Mouse (Mus musculus) C2C12 (cell line): ENCODE results near the gene Gtf2ird1. TPM values are rescaled to one million over a fixed set of nuclear protein-coding genes. Genes with fewer than 3 reads are reported as not detected.

Experiments
- H3K27me3 ChIP-seq: one replicate; pipeline ENCODE4 v1.6.1; 2011; ENCODE audit not compliant: control insufficient read depth, insufficient read depth, insufficient read length
- H3K36me3 ChIP-seq: one replicate; pipeline ENCODE4 v1.6.1; 2011; ENCODE audit not compliant: control insufficient read depth, insufficient read depth
- H3K4me3 ChIP-seq: one replicate; pipeline ENCODE4 v1.5.1; 2011; ENCODE audit warnings: mild to moderate bottlenecking, control low read depth; ENCODE audit not compliant: poor library complexity, insufficient read depth, severe bottlenecking
- H3K79me2 ChIP-seq: one replicate; pipeline ENCODE4 v1.6.1; 2011; ENCODE audit not compliant: control insufficient read depth, insufficient read depth
- H3K79me3 ChIP-seq: one replicate; pipeline ENCODE4 v1.6.1; 2011; ENCODE audit warnings: low read depth, control low read depth
- H3ac ChIP-seq: one replicate; pipeline ENCODE3; 2011; ENCODE audit warnings: low read depth; ENCODE audit not compliant: control insufficient read depth, insufficient read length
- CEBPB ChIP-seq: IDR thresholded peaks from one replicate; pipeline ENCODE4 v1.6.1; 2011; ENCODE audit warnings: low read depth, mild to moderate bottlenecking, control low read depth, moderate library complexity
- CTCF ChIP-seq: IDR thresholded peaks from one replicate; pipeline ENCODE4 v1.5.1; 2011; ENCODE audit not compliant: control insufficient read depth, insufficient read depth, insufficient read length
- FOSL1 ChIP-seq: IDR thresholded peaks from one replicate; pipeline ENCODE4 v1.8.0; 2011; ENCODE audit warnings: mild to moderate bottlenecking, low read length; ENCODE audit not compliant: poor library complexity, insufficient read depth, severe bottlenecking
- MAX ChIP-seq: IDR thresholded peaks from one replicate; pipeline ENCODE4 v1.6.1; 2011; ENCODE audit warnings: mild to moderate bottlenecking, control low read depth
- MYOD1 ChIP-seq: IDR thresholded peaks from one replicate; pipeline ENCODE4 v1.6.1; 2011; ENCODE audit warnings: low read depth; ENCODE audit not compliant: control insufficient read depth, insufficient read length
- MYOG ChIP-seq: IDR thresholded peaks from one replicate; pipeline ENCODE4 v1.6.1; 2011; ENCODE audit not compliant: control insufficient read depth, insufficient read length; ENCODE audit errors: extremely low read depth
- USF1 ChIP-seq: IDR thresholded peaks from one replicate; pipeline ENCODE4 v1.6.1; 2011; ENCODE audit warnings: low read depth, mild to moderate bottlenecking, control low read depth, moderate library complexity
- polyA plus RNA-seq: library from polyadenylated mRNA; unstranded; fragments of >200 nt; fragmentation: generic; extraction: Trizol; gene quantifications from one replicate; pipeline ENCODE4 v1.2.1, GENCODE M21; 2012; ENCODE audit warnings: missing spikeins

The Gtf2ird1 gene
- polyA plus RNA-seq, 1 experiment: 48.6 TPM

GRCm38 (mm10) chr5:134419700-134420099, 36.8 kb downstream of the Gtf2ird1 start:
- Histone ChIP-seq H3K4me3 (no peak overlapping the region), H3ac (no peak overlapping the region), H3K36me3 (peaks cover 23% of the 10 kb centered on the region), H3K27me3 (no peaks in the 10 kb centered on the region), H3K79me2 (peaks cover 86% of the 10 kb centered on the region), H3K79me3 (peaks cover 38% of the 10 kb centered on the region)
- TF ChIP-seq FOSL1 (no peak), USF1 (no peak), CEBPB (no peak), MAX (no peak), MYOD1 (no peak), MYOG (no peak), CTCF (no peak)

GRCm38 (mm10) chr5:134418315-134419074, 38.0 kb downstream of the Gtf2ird1 start:
- no peak overlapping the region for H3ac ChIP-seq
- peaks cover 31% of the 10 kb centered on the region for H3K79me3 ChIP-seq
- TF ChIP-seq FOSL1 (no peak), MYOG (no peak), MYOD1 (no peak), MAX (no peak)
- peaks cover 74% of the 10 kb centered on the region for H3K79me2 ChIP-seq
- no peak overlapping the region for H3K4me3 ChIP-seq
- H3K27me3 ChIP-seq: no peaks in the 10 kb centered on the region
- H3K36me3 ChIP-seq: peaks cover 34% of the 10 kb centered on the region

GRCm38 (mm10) chr5:134412341-134412740, 44.2 kb downstream of the Gtf2ird1 start:
- H3K4me3 ChIP-seq: no peak overlapping the region
- H3K27me3 ChIP-seq: no peaks in the 10 kb centered on the region
- H3ac ChIP-seq: no peak overlapping the region
- TF ChIP-seq MYOD1: no peak
- no peak for TF ChIP-seq CTCF
- no peak for TF ChIP-seq MYOG
- no peak for TF ChIP-seq FOSL1
- TF ChIP-seq MAX: no peak
- no peak for TF ChIP-seq USF1
- no peak for TF ChIP-seq CEBPB
- H3K79me2 ChIP-seq: peaks cover 33% of the 10 kb centered on the region
- H3K79me3 ChIP-seq: peaks cover 4% of the 10 kb centered on the region
- peaks cover 68% of the 10 kb centered on the region for H3K36me3 ChIP-seq

GRCm38 (mm10) chr5:134410307-134410836, 46.1 kb downstream of the Gtf2ird1 start:
- H3K4me3 ChIP-seq: no peak overlapping the region
- no peak overlapping the region for H3ac ChIP-seq
- no peaks in the 10 kb centered on the region for H3K27me3 ChIP-seq
- peaks cover 20% of the 10 kb centered on the region for H3K79me2 ChIP-seq
- H3K79me3 ChIP-seq: peaks cover 3% of the 10 kb centered on the region
- peaks cover 72% of the 10 kb centered on the region for H3K36me3 ChIP-seq
- TF ChIP-seq CTCF (no peak), MYOG (no peak), MAX (no peak), MYOD1 (no peak), CEBPB (no peak), FOSL1 (no peak), USF1 (no peak)

- Histone ChIP-seq H3ac (no peak overlapping the region), H3K36me3 (peaks cover 72% of the 10 kb centered on the region), H3K4me3 (no peak overlapping the region), H3K79me3 (peaks cover 3% of the 10 kb centered on the region), H3K79me2 (peaks cover 20% of the 10 kb centered on the region), H3K27me3 (no peaks in the 10 kb centered on the region)
- TF ChIP-seq MYOD1: no peak
- TF ChIP-seq USF1: no peak
- no peak for TF ChIP-seq MYOG
- no peak for TF ChIP-seq CEBPB
- TF ChIP-seq MAX: no peak
- no peak for TF ChIP-seq CTCF
- TF ChIP-seq FOSL1: no peak
These were observed 46.8 kb downstream of the Gtf2ird1 start for GRCm38 (mm10) chr5:134409606-134410306.
